Mouse (Mus musculus) forebrain, embryonic 16.5 days (tissue): Measurements from ENCODE around the gene Abcg8. TPM values are rescaled to one million over a fixed set of nuclear protein-coding genes. Genes with fewer than 3 reads are reported as not detected.
A peak's percentile ranks its signal among the peaks of the same experiment; 100 is the strongest.

Experiments used
- ATAC-seq: fragments of 200-750 bp; cut with Nextera tagmentation; 2 replicates; pipeline ENCODE4 v1.8.0; 2017; ENCODE audit warnings: mild to moderate bottlenecking, moderate library complexity
- H3K27ac ChIP-seq: fragments of 300-500 bp; sonication (generic); 2 replicates; pipeline ENCODE4 v1.5.1; 2014; ENCODE audit warnings: low read length, control low read depth
- H3K27me3 ChIP-seq: fragments of 300-500 bp; sonication (generic); replicated peaks from 2 replicates; pipeline ENCODE4 v1.6.1; 2014; ENCODE audit warnings: low read length; ENCODE audit not compliant: control insufficient read depth, insufficient read depth
- H3K36me3 ChIP-seq: fragments of 300-500 bp; sonication (generic); 2 replicates; pipeline ENCODE4 v1.6.1; 2014; ENCODE audit not compliant: control insufficient read depth, insufficient read depth
- H3K4me1 ChIP-seq: fragments of 300-500 bp; sonication (generic); replicated peaks from 2 replicates; pipeline ENCODE4 v1.6.1; 2014; ENCODE audit warnings: low read length; ENCODE audit not compliant: control insufficient read depth, insufficient read depth
- H3K4me2 ChIP-seq: fragments of 300-500 bp; sonication (generic); 2 replicates; pipeline ENCODE4 v1.6.1; 2014; ENCODE audit warnings: mild to moderate bottlenecking, low read length, control low read depth
- H3K4me3 ChIP-seq: fragments of 300-500 bp; sonication (generic); replicated peaks from 2 replicates; pipeline ENCODE4 v1.5.1; 2014; ENCODE audit warnings: mild to moderate bottlenecking, low read length, control low read depth
- H3K9ac ChIP-seq: fragments of 300-500 bp; sonication (generic); replicated peaks from 2 replicates; pipeline ENCODE4 v1.6.1; 2014; ENCODE audit warnings: low read depth, low read length, control low read depth
- H3K9me3 ChIP-seq: fragments of 300-500 bp; sonication (generic); 2 replicates; pipeline ENCODE4 v1.6.1; 2016; ENCODE audit warnings: low read length; ENCODE audit not compliant: control insufficient read depth
- WGBS: fragments of 180-500 bp; shearing (Covaris S2); extraction: QIAGEN DNeasy Blood & Tissue Kit; methylation state at CpG from one replicate; pipeline ENCODE4 v1.1.7; 2014; 5-methylcytosine and 5-hydroxymethylcytosine counted together
- polyA plus RNA-seq: library from polyadenylated mRNA; unstranded; fragments of >200 nt; fragmentation: Nextera tagmentation; extraction: Ambion mirVana; gene quantifications from 2 replicates; pipeline ENCODE4 v1.2.1, GENCODE M21; 2015

Abcg8 gene
- polyA plus RNA-seq, 1 experiment from 2014 or later = not detected

GRCm38 (mm10) chr17:84642324-84642723 is 33.8 kb upstream of the Abcg8 start:
- no peak for ATAC-seq
- Histone ChIP-seq H3K4me1 (0 out of 2 replicates have a peak, but pooled peaks cover 2% of the 10 kb centered on the region), H3K9ac (no peak overlapping the region), H3K4me2 (no peak overlapping the region), H3K27ac (no peak overlapping the region), H3K36me3 (no peaks in the 10 kb centered on the region), H3K4me3 (no peak overlapping the region), H3K9me3 (no peaks in the 10 kb centered on the region), H3K27me3 (no peaks in the 10 kb centered on the region)
- WGBS = 90% methylated on average over 9 of the region's 9 CpGs

- H3K9ac ChIP-seq = no peak overlapping the region
- H3K4me1 ChIP-seq = 0 out of 2 replicates have a peak, but pooled peaks cover 2% of the 10 kb centered on the region
- ATAC-seq = no peak
- no peak overlapping the region for H3K4me3 ChIP-seq
- H3K4me2 ChIP-seq = no peak overlapping the region
- H3K27me3 ChIP-seq = no peaks in the 10 kb centered on the region
- H3K36me3 ChIP-seq = no peaks in the 10 kb centered on the region
- H3K9me3 ChIP-seq = no peaks in the 10 kb centered on the region
- no peak overlapping the region for H3K27ac ChIP-seq
- 63% methylated on average over 16 of the region's 16 CpGs for WGBS
Measured at GRCm38 (mm10) chr17:84644292-84645050, 31.6 kb upstream of the Abcg8 start.

- H3K27me3 ChIP-seq = no peaks in the 10 kb centered on the region
- H3K9me3 ChIP-seq = no peaks in the 10 kb centered on the region
- no peaks in the 10 kb centered on the region for H3K36me3 ChIP-seq
- H3K4me3 ChIP-seq = no peak overlapping the region
- 0 out of 2 replicates have a peak, but pooled peaks cover 2% of the 10 kb centered on the region for H3K4me1 ChIP-seq
- 30% methylated on average over 9 of the region's 9 CpGs for WGBS
- ATAC-seq = no peak
- H3K9ac ChIP-seq = no peak overlapping the region
- no peak overlapping the region for H3K4me2 ChIP-seq
- no peak overlapping the region for H3K27ac ChIP-seq
Measured at GRCm38 (mm10) chr17:84645119-84645518, 31.0 kb upstream of the Abcg8 start.

- no peaks in the 10 kb centered on the region for H3K9me3 ChIP-seq
- H3K27me3 ChIP-seq = no peaks in the 10 kb centered on the region
- H3K4me1 ChIP-seq = 0 out of 2 replicates have a peak, but pooled peaks cover 2% of the 10 kb centered on the region
- H3K4me2 ChIP-seq = no peak overlapping the region
- ATAC-seq = no peak
- no peak overlapping the region for H3K4me3 ChIP-seq
- H3K27ac ChIP-seq = no peak overlapping the region
- H3K36me3 ChIP-seq = no peaks in the 10 kb centered on the region
- 24% methylated on average over 3 of the region's 7 CpGs for WGBS
- H3K9ac ChIP-seq = no peak overlapping the region
Measured at GRCm38 (mm10) chr17:84645894-84646293, 30.2 kb upstream of the Abcg8 start.

GRCm38 (mm10) chr17:84646477-84646876 is 29.6 kb upstream of the Abcg8 start:
- no peak overlapping the region for H3K9ac ChIP-seq
- no peak overlapping the region for H3K4me3 ChIP-seq
- no peaks in the 10 kb centered on the region for H3K36me3 ChIP-seq
- no peak for ATAC-seq
- no peaks in the 10 kb centered on the region for H3K9me3 ChIP-seq
- 0 out of 2 replicates have a peak, but pooled peaks cover 2% of the 10 kb centered on the region for H3K4me1 ChIP-seq
- no peak overlapping the region for H3K4me2 ChIP-seq
- H3K27me3 ChIP-seq = no peaks in the 10 kb centered on the region
- no peak overlapping the region for H3K27ac ChIP-seq
- WGBS = 63% methylated on average over 2 of the region's 2 CpGs

- Histone ChIP-seq H3K27ac (no peak overlapping the region), H3K27me3 (no peaks in the 10 kb centered on the region), H3K36me3 (no peaks in the 10 kb centered on the region), H3K9ac (no peak overlapping the region), H3K9me3 (no peaks in the 10 kb centered on the region), H3K4me1 (0 out of 2 replicates have a peak, but pooled peaks cover 2% of the 10 kb centered on the region), H3K4me2 (no peak overlapping the region), H3K4me3 (no peak overlapping the region)
- WGBS = 85% methylated on average over 4 of the region's 4 CpGs
- ATAC-seq = no peak
Measured at GRCm38 (mm10) chr17:84647630-84648029, 28.5 kb upstream of the Abcg8 start.

GRCm38 (mm10) chr17:84650302-84651017 is 25.6 kb upstream of the Abcg8 start:
- no peaks in the 10 kb centered on the region for H3K27me3 ChIP-seq
- no peak for ATAC-seq

GRCm38 (mm10) chr17:84653544-84653943 is 22.6 kb upstream of the Abcg8 start:
- H3K9me3 ChIP-seq = no peaks in the 10 kb centered on the region
- H3K36me3 ChIP-seq = no peaks in the 10 kb centered on the region
- 92% methylated on average over 9 of the region's 9 CpGs for WGBS

More at GRCm38 (mm10) chr17:84650302-84651017, 25.6 kb upstream of the Abcg8 start:
- Histone ChIP-seq H3K4me2 (no peak overlapping the region), H3K9ac (no peak overlapping the region), H3K36me3 (no peaks in the 10 kb centered on the region), H3K4me3 (no peak overlapping the region), H3K4me1 (0 out of 2 replicates have a peak, but pooled peaks cover 2% of the 10 kb centered on the region), H3K9me3 (no peaks in the 10 kb centered on the region), H3K27ac (no peak overlapping the region)
- WGBS = 93% methylated on average over 9 of the region's 9 CpGs

GRCm38 (mm10) chr17:84656205-84656604 is 19.9 kb upstream of the Abcg8 start:
- Histone ChIP-seq H3K4me2 (no peak overlapping the region), H3K9ac (no peak overlapping the region), H3K36me3 (no peaks in the 10 kb centered on the region), H3K27me3 (no peaks in the 10 kb centered on the region), H3K27ac (0 out of 2 replicates have a peak overlapping the region, but pooled peaks have one; percentile 5), H3K4me3 (no peak overlapping the region), H3K9me3 (no peaks in the 10 kb centered on the region), H3K4me1 (no peaks in the 10 kb centered on the region; the same call in 1 of the 2 replicates)
- WGBS = 80% methylated on average over 5 of the region's 5 CpGs
- 0 out of 2 replicates have a peak, but pooled peaks have one; percentile 8 for ATAC-seq

More at GRCm38 (mm10) chr17:84653544-84653943, 22.6 kb upstream of the Abcg8 start:
- no peaks in the 10 kb centered on the region; the same call in 1 of the 2 replicates for H3K4me1 ChIP-seq
- H3K4me2 ChIP-seq = no peak overlapping the region
- H3K27me3 ChIP-seq = no peaks in the 10 kb centered on the region
- no peak overlapping the region for H3K4me3 ChIP-seq
- no peak overlapping the region for H3K27ac ChIP-seq
- no peak for ATAC-seq
- H3K9ac ChIP-seq = no peak overlapping the region
